Mouse (Mus musculus) liver, embryonic 14.5 days (tissue): ENCODE measurements around the gene Pde6d. TPM values are rescaled to one million over a fixed set of nuclear protein-coding genes. Genes with fewer than 3 reads are reported as not detected.
A peak's percentile ranks its signal among the peaks of the same experiment; 100 is the strongest.

Source experiments
- ATAC-seq: fragments of 200-750 bp; cut with Nextera tagmentation; 2 replicates; pipeline ENCODE4 v1.8.0; 2017; ENCODE audit warnings: moderate number of reproducible peaks, mild to moderate bottlenecking, moderate library complexity; ENCODE audit not compliant: insufficient read depth
- DNase-seq, 3 experiments: peaks; one replicate each; pipeline ENCODE4 v3.0.0-alpha.2; 2012 to 2013; ENCODE audit warnings: low read depth in 3 of 3, low spot score in 3 of 3
- H3K27ac ChIP-seq: fragments of 300-500 bp; sonication (generic); 2 replicates; pipeline ENCODE4 v1.5.1; 2014; ENCODE audit warnings: moderate library complexity, mild to moderate bottlenecking, control low read depth, inconsistent platforms
- H3K27me3 ChIP-seq: fragments of 300-500 bp; sonication (generic); 2 replicates; pipeline ENCODE4 v1.6.1; 2014; ENCODE audit warnings: mild to moderate bottlenecking, low read length, moderate library complexity; ENCODE audit not compliant: control insufficient read depth, insufficient read depth
- H3K36me3 ChIP-seq: fragments of 300-500 bp; sonication (generic); replicated peaks from 2 replicates; pipeline ENCODE4 v1.6.1; 2014; ENCODE audit warnings: low read depth; ENCODE audit not compliant: control insufficient read depth, insufficient read depth
- H3K4me1 ChIP-seq, 2 experiments: fragments of 200-500 bp in 1 of 2; fragments of 300-500 bp in 1 of 2; sonication (generic) in 1 of 2; replicated peaks; 2 replicates each; pipeline ENCODE4 v1.6.1; 2012 to 2014; ENCODE audit warnings: antibody characterized with exemption in 1 of 2, inconsistent platforms in 1 of 2, low read length in 1 of 2; ENCODE audit not compliant: control insufficient read depth in 2 of 2, insufficient read depth in 2 of 2
- H3K4me2 ChIP-seq: fragments of 300-500 bp; sonication (generic); 2 replicates; pipeline ENCODE4 v1.6.1; 2014; ENCODE audit warnings: low read depth, mild to moderate bottlenecking, control low read depth, moderate library complexity
- H3K4me3 ChIP-seq, 2 experiments: fragments of 200-500 bp in 1 of 2; fragments of 300-500 bp in 1 of 2; sonication (generic) in 1 of 2; 2 replicates each; pipeline ENCODE4 v1.5.1; 2012 to 2014; ENCODE audit warnings: low read depth in 2 of 2, low read length in 2 of 2, mild to moderate bottlenecking in 2 of 2, control low read depth in 1 of 2, inconsistent platforms in 1 of 2, moderate library complexity in 1 of 2; ENCODE audit not compliant: insufficient read depth in 1 of 2
- H3K9ac ChIP-seq: fragments of 300-500 bp; sonication (generic); replicated peaks from 2 replicates; pipeline ENCODE4 v1.6.1; 2014; ENCODE audit warnings: mild to moderate bottlenecking, control low read depth, moderate library complexity
- H3K9me3 ChIP-seq: fragments of 300-500 bp; sonication (generic); 2 replicates; pipeline ENCODE4 v1.6.1; 2016; ENCODE audit warnings: low read length, mixed read lengths; ENCODE audit not compliant: control insufficient read depth
- CTCF ChIP-seq: IDR thresholded peaks from 2 replicates; pipeline ENCODE4 v1.5.1; 2016; ENCODE audit warnings: antibody characterized with exemption, low read depth, control low read depth
- EP300 ChIP-seq: IDR thresholded peaks from 2 replicates; pipeline ENCODE4 v1.6.1; 2016; ENCODE audit warnings: antibody characterized with exemption, low read depth
- WGBS: fragments of 180-500 bp; shearing (Covaris S2); extraction: QIAGEN DNeasy Blood & Tissue Kit; methylation state at CpG from one replicate; pipeline ENCODE4 v1.1.7; 2014; ENCODE audit not compliant: insufficient replicate concordance; 5-methylcytosine and 5-hydroxymethylcytosine counted together
- polyA plus RNA-seq, 2 experiments: library from polyadenylated mRNA; depleted of rRNA in 1 of 2; stranded (reverse) in 1 of 2; unstranded in 1 of 2; fragments of >200 nt; fragmentation: Nextera tagmentation in 1 of 2; extraction: Ambion mirVana in 1 of 2; gene quantifications; 2 replicates each; pipeline versions ENCODE4 v1.2.1 to v1.2.3; 2012 to 2014

Pde6d gene
- polyA plus RNA-seq, 2 experiments = 20.0 to 23.6 TPM

DNA sequence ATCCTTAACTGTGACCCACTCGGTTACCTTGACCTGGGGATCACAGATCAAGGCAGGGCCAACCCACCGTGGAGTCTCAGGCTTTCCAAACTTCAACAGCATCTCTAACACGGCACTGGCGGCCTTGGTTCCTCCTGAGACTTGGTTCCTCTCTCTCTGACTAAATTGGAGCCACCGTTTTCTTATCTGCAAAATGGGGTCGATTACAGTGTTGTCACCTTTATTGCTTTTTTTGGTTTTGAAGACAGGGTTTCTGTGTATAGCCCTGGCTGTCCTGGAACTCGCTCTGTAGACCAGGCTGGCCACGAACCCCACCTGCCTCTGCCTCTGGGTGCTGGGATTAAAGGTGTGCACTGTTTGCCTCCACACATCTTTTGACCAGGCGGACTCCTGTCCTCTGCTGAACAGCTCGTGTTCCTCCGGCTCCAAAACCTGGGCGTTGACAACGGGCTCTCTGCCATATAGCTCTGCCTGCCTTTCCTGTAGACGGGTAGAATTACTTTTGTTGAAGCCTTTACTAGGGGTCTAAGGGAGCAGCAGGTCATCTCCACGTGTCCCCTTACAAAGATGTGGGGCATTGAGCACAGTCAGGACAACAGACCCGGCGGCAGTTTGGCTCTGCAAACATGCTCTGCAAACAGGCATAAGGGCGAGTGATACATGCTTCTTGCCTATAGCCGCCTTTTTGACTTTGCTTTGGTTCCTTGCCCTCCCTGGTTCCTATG, 77.6 kb downstream of the Pde6d start:
- Histone ChIP-seq H3K27ac (peak overlapping the region; percentile 18), H3K4me1 (peaks cover 12 to 35% of the 10 kb centered on the region in 2 experiments), H3K4me2 (peak overlapping the region; percentile 81), H3K9ac (peak overlapping the region; percentile 65), H3K9me3 (no peaks in the 10 kb centered on the region), H3K4me3 (peak overlapping the region; percentile 47 to 55), H3K36me3 (no peaks in the 10 kb centered on the region), H3K27me3 (no peaks in the 10 kb centered on the region; the same call in 1 of the 2 replicates)
- WGBS = 20% methylated on average over 19 of the region's 19 CpGs
- TF ChIP-seq CTCF = no peak
- TF ChIP-seq EP300 = no peak
- ATAC-seq (no peak), DNase-seq (no peak)

DNA sequence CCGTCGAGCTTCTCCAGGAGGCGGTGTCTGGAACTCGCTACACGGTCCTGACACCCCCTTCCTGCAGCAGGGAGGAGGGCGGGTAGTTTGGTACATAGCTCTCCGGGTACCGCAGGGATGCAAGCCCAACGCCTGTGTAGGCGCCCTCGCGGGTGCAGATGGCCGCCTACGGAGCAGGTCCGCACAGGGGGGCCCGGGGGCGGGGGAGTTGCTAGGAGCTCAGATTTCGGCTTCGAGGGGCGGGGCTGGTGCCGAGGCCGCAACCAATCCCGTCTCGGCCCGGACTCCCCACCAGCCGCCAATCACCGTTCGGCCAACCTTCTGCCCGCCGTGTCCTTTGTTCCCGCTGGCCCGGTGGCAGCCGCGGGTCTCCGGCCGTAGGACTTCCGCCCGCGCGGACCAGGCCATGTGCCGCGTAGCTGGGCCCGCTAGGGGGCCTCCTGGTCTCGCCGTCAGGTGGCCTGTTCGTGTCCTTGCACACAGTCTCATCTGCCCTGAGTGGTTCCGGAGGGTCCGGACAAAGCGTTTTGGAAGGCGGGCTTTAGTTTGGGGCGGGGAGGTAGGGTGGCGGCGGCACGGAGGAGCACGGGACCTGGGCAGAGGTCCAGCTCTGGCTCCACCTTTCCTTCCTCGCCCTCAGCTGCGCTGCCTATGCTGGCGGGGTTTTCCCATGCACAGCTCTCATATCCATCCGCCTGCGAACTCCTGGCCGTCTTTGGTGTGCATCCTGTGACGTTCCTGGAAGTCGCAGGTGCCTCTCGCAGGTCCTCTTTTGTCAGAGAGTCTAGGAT, 78.3 kb downstream of the Pde6d start:
- under 1% methylated on average over 64 of the region's 64 CpGs for WGBS

DNA sequence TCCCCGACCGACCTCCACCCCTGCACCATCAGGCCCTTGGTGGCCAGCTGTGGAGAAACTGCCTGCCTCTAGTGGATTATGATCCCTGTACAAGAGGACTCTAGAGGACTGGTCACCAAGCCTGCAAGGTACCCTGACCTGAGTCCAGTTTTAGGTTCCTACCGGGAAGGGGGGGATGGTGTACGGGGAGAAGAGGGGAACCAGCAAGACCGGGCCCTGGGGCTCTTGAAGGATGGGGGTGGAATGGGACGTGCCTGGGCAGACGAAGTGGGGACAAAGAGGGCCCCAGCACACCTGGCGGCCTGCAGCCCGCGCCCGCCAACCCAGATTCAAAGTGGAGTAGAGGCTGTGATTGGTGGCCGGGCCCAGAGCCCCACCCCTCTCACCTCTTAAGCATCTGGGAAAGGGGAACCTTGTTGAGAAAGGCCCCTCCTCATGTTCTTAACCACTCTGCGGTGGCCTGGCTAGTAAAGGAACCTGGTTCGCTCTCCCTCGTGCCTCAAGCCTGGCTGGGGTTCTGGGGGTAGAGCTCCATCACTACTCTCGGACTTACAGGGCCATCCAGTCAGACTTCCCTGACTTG, 79.2 kb downstream of the Pde6d start:
- Histone ChIP-seq H3K4me1 (peaks cover 12 to 35% of the 10 kb centered on the region in 2 experiments), H3K4me3 (peak overlapping the region in 1 of 2 experiments; percentile 55; a peak in 3 of 4 replicates), H3K27me3 (no peaks in the 10 kb centered on the region; the same call in 1 of the 2 replicates), H3K27ac (no peak overlapping the region), H3K9me3 (no peaks in the 10 kb centered on the region), H3K4me2 (peak overlapping the region; percentile 81), H3K9ac (no peak overlapping the region), H3K36me3 (no peaks in the 10 kb centered on the region)
- ATAC-seq = no peak
- WGBS = 35% methylated on average over 16 of the region's 16 CpGs
- no peak for DNase-seq
- TF ChIP-seq EP300 (no peak), CTCF (no peak)

More for the DNA sequence above, 78.3 kb downstream of the Pde6d start:
- DNase-seq (peak in 2 of 3 experiments; percentile 64 to 70), ATAC-seq (peak; percentile 79)
- Histone ChIP-seq H3K4me2 (peak overlapping the region; percentile 81), H3K36me3 (no peaks in the 10 kb centered on the region), H3K4me3 (peak overlapping the region; percentile 47 to 55), H3K27me3 (no peaks in the 10 kb centered on the region; the same call in 1 of the 2 replicates), H3K9me3 (no peaks in the 10 kb centered on the region), H3K4me1 (peaks cover 12 to 29% of the 10 kb centered on the region in 2 experiments), H3K9ac (peak overlapping the region; percentile 65), H3K27ac (peak overlapping the region; percentile 18)
- TF ChIP-seq EP300 = no peak
- peak; percentile 80 for TF ChIP-seq CTCF

DNA sequence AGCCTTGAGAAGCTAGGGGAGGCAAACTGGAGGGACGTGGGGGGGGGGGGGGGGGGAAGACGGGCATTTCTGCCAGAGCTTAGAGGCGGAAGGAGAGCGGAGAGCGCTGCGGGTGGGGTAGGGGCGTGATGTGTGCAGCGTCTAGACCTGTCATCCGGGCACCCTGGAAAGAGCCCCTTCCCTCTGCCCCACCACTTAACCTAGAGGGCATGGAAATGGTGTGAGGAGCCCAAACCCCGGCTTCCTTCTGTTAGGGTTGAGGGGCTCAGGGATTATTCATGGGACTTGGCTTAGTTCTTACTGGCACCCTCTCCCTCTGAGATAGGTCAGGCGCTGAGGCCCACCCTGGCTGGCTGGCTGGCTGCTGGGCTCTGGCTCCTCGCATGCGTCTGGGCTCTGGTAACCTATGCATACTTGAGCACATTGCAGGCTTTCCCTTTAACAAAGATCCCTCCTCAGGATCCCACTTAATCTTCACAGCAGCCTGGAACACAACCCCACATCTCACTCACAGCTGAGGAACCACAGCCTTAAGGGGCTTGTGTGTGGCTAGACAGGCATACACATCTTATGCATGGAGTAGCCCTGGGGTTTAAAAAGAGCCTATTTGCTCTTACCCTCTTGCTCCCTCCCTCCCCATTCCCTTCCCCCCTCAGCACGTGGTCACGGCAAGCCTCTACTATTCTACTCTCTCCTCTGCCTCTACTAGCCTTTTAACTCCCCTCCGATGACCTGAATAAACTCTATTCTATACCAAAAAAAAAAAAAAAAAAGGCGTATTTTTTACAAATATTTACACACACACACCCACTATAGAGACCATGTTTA, 80.0 kb downstream of the Pde6d start:
- Histone ChIP-seq H3K4me3 (no peak overlapping the region), H3K36me3 (no peaks in the 10 kb centered on the region), H3K4me2 (no peak overlapping the region), H3K9ac (no peak overlapping the region), H3K27ac (no peak overlapping the region), H3K4me1 (peaks cover 12 to 43% of the 10 kb centered on the region in 2 experiments), H3K9me3 (no peaks in the 10 kb centered on the region), H3K27me3 (no peaks in the 10 kb centered on the region; the same call in 1 of the 2 replicates)
- TF ChIP-seq CTCF (no peak), EP300 (no peak)
- WGBS = 42% methylated on average over 17 of the region's 17 CpGs
- DNase-seq (no peak), ATAC-seq (no peak)
